Mouse (Mus musculus) fibroblast of lung, adult 2 months (primary cell): Measurements from ENCODE around the gene Rab29.
"Not testable (repeated sequence)": the region's sequence is repeated elsewhere in the genome, so short reads cannot be mapped to it uniquely, and the experiment has no call there.

Experiments
- DNase-seq: peaks from one replicate; pipeline ENCODE4 v3.0.0-alpha.2; 2011; ENCODE audit warnings: low read depth

Rab29 gene

DNA sequence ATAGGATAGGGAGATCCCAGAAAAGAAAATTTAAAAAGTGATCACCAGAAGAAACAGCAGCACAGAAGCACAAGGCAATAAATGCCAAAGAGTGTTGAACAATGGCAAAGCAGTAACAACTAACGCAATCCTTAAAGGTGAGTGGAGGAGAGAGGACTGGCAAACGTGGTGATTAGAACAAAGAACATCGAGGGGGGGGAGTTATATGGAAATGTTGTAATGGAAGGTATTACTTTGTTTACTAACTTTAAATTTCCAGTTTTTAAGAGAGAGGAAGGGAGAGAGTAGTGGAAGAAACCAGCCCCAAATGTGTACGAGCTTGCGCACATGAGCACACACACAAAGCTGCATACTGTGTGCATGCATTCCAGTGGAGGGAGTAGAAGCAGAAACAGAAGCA, 1.4 kb upstream of the Rab29 start:
- no peak for DNase-seq

DNA sequence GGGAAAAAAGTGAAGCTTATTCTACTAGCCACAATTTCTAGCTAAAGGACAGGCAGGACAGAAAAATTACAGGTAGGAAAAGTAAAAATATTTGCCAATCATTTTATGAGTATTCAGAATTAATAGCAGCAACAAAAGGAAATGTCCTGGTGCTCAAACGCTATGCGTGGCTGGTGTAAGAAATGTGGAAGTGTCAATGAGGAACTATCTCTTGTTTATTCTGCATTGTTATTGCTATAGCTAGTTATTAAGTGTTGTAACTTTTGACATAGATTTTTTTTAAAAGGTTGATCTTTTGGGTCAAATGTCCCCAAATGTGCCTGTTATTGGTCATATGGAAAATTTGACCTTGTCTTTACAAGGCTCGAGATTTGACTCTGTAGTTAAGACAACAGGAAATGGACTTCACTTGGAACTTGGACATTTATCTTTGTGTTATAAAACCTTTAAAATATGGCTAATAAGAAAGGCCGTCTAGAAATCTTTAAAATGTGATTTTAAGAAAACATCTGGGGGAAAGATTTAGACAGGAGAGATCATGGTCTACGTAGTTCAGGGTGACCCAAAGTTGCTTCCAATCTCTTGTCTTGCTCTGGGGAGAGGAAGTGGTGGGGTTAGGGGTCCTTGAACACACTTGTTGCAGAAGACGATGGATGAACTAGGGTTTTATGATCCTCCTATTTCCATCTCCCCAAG, 572 bp upstream of the Rab29 start:
- DNase-seq = no peak

GRCm38 (mm10) chr1:131867946-131868290, 894 bp downstream of the Rab29 start:
- DNase-seq = no peak

- no peak for DNase-seq
Observed at GRCm38 (mm10) chr1:131869561-131869960, 2.5 kb downstream of the Rab29 start.

- no peak for DNase-seq
Observed at GRCm38 (mm10) chr1:131872856-131873255, 5.8 kb downstream of the Rab29 start.

DNA sequence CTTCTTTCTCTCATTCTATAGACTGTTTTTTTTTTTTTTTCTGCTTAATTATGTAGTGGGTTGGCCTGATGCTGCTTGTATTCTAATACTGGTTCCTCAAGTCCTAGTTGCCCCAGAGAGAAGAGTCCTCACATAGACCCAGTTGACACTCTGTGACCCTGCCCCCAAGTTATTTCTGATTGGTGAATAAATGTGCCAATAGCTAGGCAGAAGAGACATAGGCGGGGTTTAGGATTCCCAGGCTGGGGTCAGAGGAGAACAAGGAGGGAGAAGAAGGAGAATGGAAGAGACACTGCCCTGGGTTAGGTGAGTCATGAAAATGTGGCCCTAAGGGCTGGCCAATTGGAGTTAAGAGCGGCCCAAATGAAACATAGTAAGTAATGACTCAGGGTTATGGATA, 12.8 kb downstream of the Rab29 start:
- no peak for DNase-seq

DNA sequence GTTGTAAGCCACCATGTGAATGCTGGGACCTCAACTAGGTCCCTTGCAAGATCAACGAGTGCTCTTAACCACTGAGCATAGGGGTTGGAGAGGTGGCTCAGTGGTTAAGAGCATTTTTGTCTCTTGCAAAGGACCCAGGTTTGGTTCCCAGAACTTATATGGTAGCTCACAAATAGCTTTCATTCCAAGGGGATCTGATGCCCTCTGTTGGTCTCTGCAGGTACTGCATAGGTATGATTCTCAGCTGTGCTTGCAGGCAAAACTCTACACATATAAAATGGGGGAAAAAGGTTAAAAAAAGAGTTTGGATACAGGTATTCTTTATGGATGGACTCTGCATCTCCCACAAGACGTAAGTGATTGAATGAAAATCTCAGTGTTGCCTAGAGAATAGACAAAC, 15.8 kb downstream of the Rab29 start:
- no peak for DNase-seq

DNA sequence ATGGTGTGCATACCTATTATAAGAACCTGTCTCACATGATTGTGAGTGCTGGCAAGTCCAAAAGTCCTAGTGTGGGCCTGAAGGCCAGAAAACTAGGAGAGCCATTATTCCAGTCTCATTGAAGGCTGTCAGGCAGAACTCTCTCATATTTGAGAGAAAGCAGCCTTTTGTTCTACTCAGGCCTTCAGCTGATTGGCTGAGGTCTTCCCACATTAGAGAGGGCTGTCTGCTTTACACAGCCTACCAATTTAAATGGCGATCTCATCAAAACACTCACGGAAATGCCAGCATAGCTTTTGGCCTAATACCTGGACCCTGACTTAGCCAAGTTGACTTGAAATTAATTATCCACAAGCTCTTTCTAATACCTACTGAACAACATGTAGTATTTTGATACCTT, 19.1 kb downstream of the Rab29 start:
- DNase-seq = no peak

DNA sequence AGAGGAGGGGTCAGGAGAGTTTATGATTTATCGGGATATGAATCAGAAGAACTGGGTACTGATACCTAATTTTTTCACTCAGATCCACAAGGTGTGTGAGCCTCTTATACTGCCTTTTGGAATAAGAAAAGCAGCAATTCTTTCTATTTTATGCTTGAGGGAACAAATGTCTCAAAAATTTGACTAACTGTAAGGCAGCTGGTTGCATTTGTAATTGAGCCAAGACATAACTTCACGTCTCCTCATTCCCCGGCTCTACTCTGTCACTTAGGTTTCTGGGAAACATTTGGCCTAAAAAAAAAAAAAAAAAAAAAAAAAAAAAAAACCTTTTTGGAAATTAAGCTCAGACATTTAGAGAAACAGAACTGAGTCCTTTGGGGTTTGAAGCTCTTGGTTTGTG, 19.6 kb downstream of the Rab29 start:
- no peak for DNase-seq

- DNase-seq = no peak
Observed at GRCm38 (mm10) chr1:131890043-131890658, 23.1 kb downstream of the Rab29 start.

- no peak for DNase-seq
Observed at GRCm38 (mm10) chr1:131891436-131891835, 24.4 kb downstream of the Rab29 start.

- DNase-seq = no peak
Observed at GRCm38 (mm10) chr1:131902679-131903078, 35.7 kb downstream of the Rab29 start.

GRCm38 (mm10) chr1:131903251-131903650, 36.2 kb downstream of the Rab29 start:
- no peak for DNase-seq

DNA sequence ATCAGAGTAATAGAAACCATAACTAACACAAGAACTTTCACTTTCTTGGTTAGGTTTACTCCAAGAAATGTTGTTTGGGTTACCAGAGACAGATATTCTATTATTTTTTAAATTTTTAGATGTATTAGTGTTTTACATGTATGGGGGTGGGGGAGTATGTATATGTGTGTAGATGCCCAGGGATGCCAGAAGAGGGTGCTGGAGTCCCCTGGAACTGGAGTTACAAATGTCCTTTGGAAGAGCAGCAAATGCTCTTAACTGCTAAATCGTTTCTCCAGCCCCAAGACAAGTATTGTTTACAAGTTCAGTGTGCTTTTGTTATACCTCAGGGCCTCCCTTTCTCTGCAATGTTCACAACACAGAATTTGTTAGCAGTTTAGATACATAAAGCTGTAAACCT, 38.5 kb downstream of the Rab29 start:
- DNase-seq = no peak

DNA sequence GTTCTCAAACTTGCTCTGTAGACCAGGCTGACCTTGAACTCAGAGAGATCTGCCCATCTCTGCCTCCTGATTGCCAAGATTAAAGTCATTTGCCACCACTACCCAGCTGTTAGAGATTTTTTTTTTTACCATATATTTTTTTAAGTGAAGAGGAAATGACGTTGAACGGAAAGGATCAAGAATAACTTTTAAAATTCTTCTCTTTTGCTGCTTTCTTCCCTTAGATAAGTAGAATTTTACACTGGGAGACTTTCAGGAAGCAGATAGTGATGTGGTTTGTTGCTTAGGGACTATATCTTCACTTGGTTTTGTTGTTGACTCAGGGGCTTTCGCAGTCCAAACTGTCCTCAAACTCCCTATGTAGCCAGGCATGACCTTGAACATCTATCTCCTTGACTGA, 41.4 kb downstream of the Rab29 start:
- DNase-seq = no peak

DNA sequence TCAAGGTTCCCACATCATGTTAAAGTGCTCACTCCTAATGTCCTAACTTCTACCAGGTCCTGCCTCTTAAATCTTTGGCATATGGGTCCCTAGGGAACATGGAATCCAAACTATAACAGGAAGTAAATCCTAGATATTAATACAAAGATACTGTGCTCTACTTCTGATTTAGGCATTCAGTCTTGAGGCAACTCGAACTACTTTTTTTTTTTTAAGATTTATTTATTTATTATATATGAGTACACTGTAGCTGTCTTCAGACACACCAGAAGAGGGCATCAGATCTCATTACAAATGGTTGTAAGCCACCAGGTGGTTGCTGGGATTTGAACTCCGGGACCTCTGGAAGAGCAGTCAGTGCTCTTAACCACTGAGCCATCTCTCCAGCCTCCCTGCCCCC, 42.2 kb downstream of the Rab29 start:
- not testable (repeated sequence) for DNase-seq

- DNase-seq = peak; percentile 95
Observed at GRCm38 (mm10) chr1:131910001-131910648, 43.1 kb downstream of the Rab29 start, which contains the start of gene Nucks1. Gene Nucks1, plus strand, starts transcription at chr1:131910534.

- peak; percentile 52 for DNase-seq
Observed at GRCm38 (mm10) chr1:131910674-131911558, 43.9 kb downstream of the Rab29 start.

- DNase-seq = no peak
Observed at GRCm38 (mm10) chr1:131917634-131918033, 50.6 kb downstream of the Rab29 start.

DNA sequence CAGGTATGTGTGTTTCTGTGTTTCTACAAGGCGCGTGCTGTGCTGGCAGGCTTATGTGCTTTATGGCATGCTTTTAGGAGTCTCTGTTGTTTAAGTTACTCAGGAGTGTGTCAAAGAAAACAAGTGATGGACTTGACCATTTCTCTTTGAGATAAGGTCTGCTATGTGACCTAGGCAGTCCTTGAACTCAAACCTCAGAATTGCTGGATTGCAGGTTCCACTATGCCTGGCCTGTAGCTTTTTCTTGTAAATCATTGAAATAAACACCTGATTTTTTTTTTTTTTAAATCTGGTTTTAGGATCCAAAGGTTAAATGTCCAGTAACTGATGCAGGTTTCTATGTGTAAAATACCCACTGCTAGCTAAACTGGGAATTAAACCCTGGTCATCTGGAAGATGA, 52.0 kb downstream of the Rab29 start:
- no peak for DNase-seq

GRCm38 (mm10) chr1:131922100-131922499, 55.1 kb downstream of the Rab29 start:
- DNase-seq = no peak
